Mouse (Mus musculus): ENCODE data around the gene Bex3.

Bex3 gene

DNA sequence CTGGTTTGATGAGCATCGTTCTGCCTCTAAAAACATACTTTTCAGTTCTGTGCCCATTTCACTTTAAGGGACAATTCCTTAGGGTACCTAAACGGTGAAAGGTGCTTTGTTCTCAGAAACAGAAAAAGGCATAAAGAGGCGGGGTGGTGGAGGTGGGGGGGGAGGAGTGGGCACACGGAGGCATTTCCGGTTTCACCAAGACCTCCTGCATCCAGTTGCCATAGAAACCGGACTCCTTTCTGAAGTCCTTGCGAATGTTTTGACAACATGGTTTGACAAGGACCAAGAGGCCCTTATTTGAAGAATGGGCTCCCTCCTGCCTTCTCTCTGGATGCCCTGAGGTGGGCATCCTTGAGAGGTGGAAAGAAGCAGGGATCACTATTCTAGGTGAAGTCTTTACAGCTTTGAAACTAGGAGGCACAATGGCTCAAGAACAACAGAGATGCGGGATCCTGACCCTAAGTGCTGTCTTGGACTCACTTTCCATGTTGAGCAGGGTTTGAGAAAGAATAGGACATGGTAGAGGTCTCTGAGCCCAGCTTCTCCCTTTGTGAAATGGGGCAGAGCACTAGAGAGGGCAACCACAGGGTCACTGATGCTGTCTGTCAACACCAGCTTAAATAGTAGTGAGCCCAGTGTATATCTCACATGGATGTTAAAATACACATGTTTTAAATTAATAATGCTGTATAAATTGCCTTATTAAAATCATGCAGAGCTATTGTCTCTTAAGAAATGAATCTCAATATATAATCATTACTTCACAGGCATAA lies 43.9 kb downstream of the Bex3 start:
- DNase-seq (ENCODE audit: low spot score), result no peak

DNA sequence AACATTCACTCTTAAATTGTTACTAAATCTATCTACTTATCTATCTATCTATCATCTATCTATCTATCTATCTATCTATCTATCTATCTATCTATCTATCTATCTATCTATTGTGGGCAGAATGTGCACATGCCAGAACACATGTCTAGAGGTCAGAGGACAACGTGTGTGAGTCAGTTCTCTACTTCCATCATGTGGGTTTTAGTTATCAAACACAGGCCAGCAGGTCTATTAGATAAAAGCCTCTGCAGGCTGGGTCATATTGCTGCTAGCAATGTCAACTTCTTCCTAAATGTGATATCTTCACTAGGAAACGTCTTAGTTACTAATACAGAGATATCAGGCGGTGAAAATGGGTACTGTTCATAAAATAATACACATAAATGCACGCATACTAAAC lies 49.9 kb downstream of the Bex3 start:
- DNase-seq (ENCODE audit: low spot score), result no peak
